Mouse (Mus musculus) heart, adult 2 months (tissue): Measurements from ENCODE around the gene 1700023F06Rik.

ENCODE experiments used
- CTCF ChIP-seq: fragments of 200-600 bp; IDR thresholded peaks from 2 replicates; pipeline ENCODE4 v1.8.1; 2022; ENCODE audit warnings: antibody characterized with exemption, mild to moderate bottlenecking, moderate library complexity
- POLR2A ChIP-seq: fragments of 200-500 bp; IDR thresholded peaks from 2 replicates; pipeline ENCODE4 v1.6.1; 2011; ENCODE audit warnings: mild to moderate bottlenecking, low read depth, low read length, control low read depth; ENCODE audit not compliant: insufficient read depth

GRCm38 (mm10) chr11:103184891-103185290 is 23.5 kb downstream of the 1700023F06Rik start:
- peak; percentile 81 for TF ChIP-seq CTCF
- no peak for TF ChIP-seq POLR2A
